In the genomic region with DNA sequence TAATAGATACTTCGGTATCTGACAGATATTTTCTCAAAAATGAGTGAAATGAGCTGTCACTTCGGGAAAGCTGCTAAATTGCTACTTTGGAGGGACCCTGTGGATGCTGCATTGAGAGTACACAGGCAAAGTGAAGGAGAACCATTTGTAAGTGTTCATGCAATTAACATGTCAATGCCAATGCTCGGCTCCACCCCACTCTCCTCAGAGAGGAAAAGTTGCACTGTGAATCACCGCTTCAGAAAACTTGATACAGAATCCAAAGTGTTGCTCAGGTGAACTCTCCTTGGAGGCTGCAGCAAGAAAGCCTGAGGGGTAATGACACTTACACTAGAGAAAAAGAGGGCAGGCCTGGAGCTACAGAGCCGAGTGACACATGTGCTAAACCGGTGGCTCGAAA, we compare ENCODE assay signal across 14 mouse cellular contexts. TPM values are rescaled to one million over a fixed set of nuclear protein-coding genes. Genes with fewer than 3 reads are reported as not detected.
DNase-seq lines count a peak whose midpoint lies in the region.
"Had no signal": no experiment of that assay in that cellular context is flagged by ENCODE, and none has a peak within 500 bp of the region (broad histone marks: within the 10 kb centered on the region; RNA-seq: fewer than 3 reads in every experiment).

No protein-coding gene starts in this region.

- DNase-seq in heart, adult 11 months: peak; percentile 71
- no peak for DNase-seq in heart, postnatal 10 days
- DNase-seq in ES-CJ7 (ENCODE audit: low read depth, low spot score) (peak; percentile 70), R1 (ENCODE audit: low read depth, low spot score) (peak; percentile 69)
- no peak for DNase-seq in layer of hippocampus, adult 11-12 months (ENCODE audit: low spot score)
- DNase-seq in embryo, embryonic 11 days: no peak
- DNase-seq: adrenal gland, adult 8-10 months; adrenal gland, postnatal 14 days; adrenal gland, postnatal 36 days; cerebellum, adult 11-12 months; cerebellum, adult 2 months; cerebellum, adult 9-10 months; cerebellum, postnatal 10 days; cerebellum, postnatal 25 days had no signal

- intact Hi-C loops in heart, postnatal 10 days (cut with DNase I): loop anchor here (2.0 kb wide), 1 partner anchor 311 kb away; no protein-coding TSS in a partner anchor

RNA-seq across cellular contexts. Expression of a gene that starts 8.9 kb away (rescaled TPM):
- 1 to 10 TPM; 7.1 to 8.0 TPM for total RNA-seq in heart, postnatal 10 days (2021)

RNA-seq across cellular contexts. Expression of a gene that starts 46.3 kb away (rescaled TPM):
- total RNA-seq in heart, postnatal 10 days (2021): 10 to 100 TPM; 50.5 to 50.6 TPM

RNA-seq across cellular contexts. Expression of a gene that starts 49.9 kb away (rescaled TPM):
- 1 to 10 TPM; 2.7 to 2.9 TPM for total RNA-seq in heart, postnatal 10 days (2021)

Comparison
In these comparisons a context has a peak if more than half of its experiments do, and no peak if none do; other contexts are left out.
1. DNase-seq: peak in heart, adult 11 months (single experiment), ES-CJ7 (single experiment) and R1 (single experiment); none in heart, postnatal 10 days (0 of 2), layer of hippocampus, adult 11-12 months (single experiment) and embryo, embryonic 11 days (single experiment).